Mouse (Mus musculus) frontal cortex, postnatal 10 days (tissue): ENCODE results near the gene Klf13.
A peak's percentile ranks its signal among the peaks of the same experiment; 100 is the strongest.

ENCODE experiments used
- DNase-seq, 2 experiments: peaks; one replicate each; pipeline ENCODE4 v3.0.0; 2022; ENCODE audit warnings: low spot score in 2 of 2, mixed read lengths in 1 of 2

Gene Klf13

GRCm38 (mm10) chr7:63925413-63926360 lies 13.0 kb downstream of the Klf13 start:
- DNase-seq = no peak

GRCm38 (mm10) chr7:63924747-63925412 lies 13.8 kb downstream of the Klf13 start:
- DNase-seq = peak in 1 of 2 experiments; percentile 57

GRCm38 (mm10) chr7:63924151-63924550 lies 14.6 kb downstream of the Klf13 start:
- DNase-seq = no peak

GRCm38 (mm10) chr7:63922975-63923374 lies 15.7 kb downstream of the Klf13 start:
- no peak for DNase-seq

GRCm38 (mm10) chr7:63922571-63922970 lies 16.1 kb downstream of the Klf13 start:
- no peak for DNase-seq

GRCm38 (mm10) chr7:63921909-63922562 lies 16.7 kb downstream of the Klf13 start:
- DNase-seq = no peak

GRCm38 (mm10) chr7:63918771-63919768 lies 19.6 kb downstream of the Klf13 start:
- no peak for DNase-seq

GRCm38 (mm10) chr7:63917693-63918092 lies 21.0 kb downstream of the Klf13 start:
- peak in 1 of 2 experiments; percentile 45 for DNase-seq

GRCm38 (mm10) chr7:63916268-63916907 lies 22.3 kb downstream of the Klf13 start, which contains the start of gene E030018B13Rik:
Gene E030018B13Rik, plus strand, starts transcription at chr7:63916857.
- no peak for DNase-seq

- no peak for DNase-seq
Measured at GRCm38 (mm10) chr7:63914891-63915290, 23.8 kb downstream of the Klf13 start.

- no peak for DNase-seq
Measured at GRCm38 (mm10) chr7:63913724-63914692, 24.7 kb downstream of the Klf13 start.

- no peak for DNase-seq
Measured at GRCm38 (mm10) chr7:63912924-63913723, 25.6 kb downstream of the Klf13 start.

GRCm38 (mm10) chr7:63912234-63912810 lies 26.4 kb downstream of the Klf13 start:
- DNase-seq = no peak

- peak in 1 of 2 experiments; percentile 36 for DNase-seq
Measured at GRCm38 (mm10) chr7:63911383-63912233, 27.1 kb downstream of the Klf13 start.

GRCm38 (mm10) chr7:63910912-63911311 lies 27.8 kb downstream of the Klf13 start:
- no peak for DNase-seq

GRCm38 (mm10) chr7:63910225-63910624 lies 28.5 kb downstream of the Klf13 start:
- DNase-seq = no peak
